Mouse (Mus musculus) frontal cortex, postnatal 25 days (tissue): ENCODE data around the gene Mindy2.
"Not testable (repeated sequence)": the region's sequence is repeated elsewhere in the genome, so short reads cannot be mapped to it uniquely, and the experiment has no call there.

Source experiments
- DNase-seq, 2 experiments: peaks; one replicate each; pipeline ENCODE4 v3.0.0; 2022; ENCODE audit warnings: low spot score in 2 of 2

Gene Mindy2

DNA sequence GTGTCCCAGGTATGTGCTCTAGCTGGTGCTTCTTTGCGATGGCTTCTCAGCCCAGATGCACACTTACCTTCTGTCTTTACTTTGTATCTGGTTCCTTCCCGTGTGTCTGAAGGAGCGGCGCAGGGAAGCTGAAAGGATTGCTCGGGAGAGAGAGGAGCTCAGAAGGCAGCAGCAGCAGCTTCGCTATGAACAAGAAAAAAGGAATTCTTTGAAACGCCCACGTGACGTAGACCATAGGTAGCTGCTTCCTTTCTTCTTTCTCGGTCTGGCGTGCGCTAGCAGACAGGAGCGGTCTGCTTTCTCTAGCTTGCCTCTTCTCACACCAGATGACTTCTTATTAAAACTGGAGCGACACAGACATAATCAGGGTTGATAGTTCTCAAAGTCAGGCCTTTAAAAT lies 72.3 kb downstream of the Mindy2 start:
- no peak for DNase-seq

DNA sequence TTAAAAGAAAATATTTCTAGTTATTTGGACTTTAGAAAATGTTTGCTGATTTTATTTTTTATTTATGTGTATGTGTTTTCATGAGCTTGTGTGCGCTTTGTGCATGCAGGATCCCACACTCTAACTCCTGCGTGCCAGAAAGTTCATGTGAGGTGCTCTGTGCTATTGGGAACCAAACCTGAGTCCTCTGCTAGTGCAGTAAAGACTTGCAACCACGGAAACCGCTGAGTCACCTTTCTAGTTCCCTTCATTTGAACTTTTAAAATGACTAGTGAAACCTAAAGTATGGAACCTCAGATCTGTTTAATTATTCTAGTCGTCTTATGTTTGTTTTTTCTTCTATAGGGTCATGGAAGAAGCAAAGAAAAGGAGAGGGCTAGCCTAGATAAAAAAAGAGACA lies 76.0 kb downstream of the Mindy2 start:
- DNase-seq: no peak

GRCm38 (mm10) chr9:70578123-70578522 lies 78.9 kb downstream of the Mindy2 start:
- no peak for DNase-seq

- no peak for DNase-seq
Measured at GRCm38 (mm10) chr9:70570351-70570750, 86.6 kb downstream of the Mindy2 start.

DNA sequence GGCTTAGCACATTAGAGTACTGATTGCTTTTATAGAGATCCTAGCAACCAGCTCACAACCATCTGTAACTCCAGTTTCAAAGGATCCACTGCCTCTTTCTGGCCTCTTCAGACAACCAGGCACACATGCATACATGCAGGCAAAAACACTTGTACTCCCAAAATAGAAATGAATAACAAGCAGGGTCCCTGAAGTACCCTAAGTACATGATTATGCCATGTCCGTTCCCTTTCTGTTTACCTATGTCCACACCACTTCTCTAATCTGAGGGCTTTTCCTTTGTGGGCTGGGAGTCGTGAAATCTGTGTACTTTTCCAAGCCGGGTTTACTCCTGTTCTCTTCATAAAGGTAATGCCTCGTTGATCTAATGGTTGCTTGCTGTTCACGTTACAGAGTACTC lies 89.3 kb downstream of the Mindy2 start:
- DNase-seq: no peak

GRCm38 (mm10) chr9:70562825-70563224 lies 94.1 kb downstream of the Mindy2 start:
- DNase-seq: no peak

DNA sequence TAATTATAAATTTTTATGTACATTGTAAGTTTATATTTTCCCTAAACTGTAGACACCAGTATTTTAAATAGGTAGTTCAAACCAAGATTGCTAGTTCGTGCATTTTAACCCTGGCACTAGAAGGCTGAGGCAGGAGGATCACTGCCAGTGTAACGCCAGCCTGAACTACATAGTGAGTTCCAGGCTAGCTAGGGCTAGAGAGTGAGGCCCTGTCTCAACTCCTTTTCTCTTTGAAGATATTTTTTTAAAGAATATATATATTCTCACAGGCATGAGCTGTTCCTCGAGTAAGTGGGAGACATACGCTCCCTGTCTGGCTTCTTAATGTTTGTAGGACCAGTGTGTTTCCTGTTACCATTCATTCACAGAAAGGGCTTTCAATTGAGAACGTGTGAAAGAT lies 100.2 kb downstream of the Mindy2 start:
- DNase-seq: no peak

DNA sequence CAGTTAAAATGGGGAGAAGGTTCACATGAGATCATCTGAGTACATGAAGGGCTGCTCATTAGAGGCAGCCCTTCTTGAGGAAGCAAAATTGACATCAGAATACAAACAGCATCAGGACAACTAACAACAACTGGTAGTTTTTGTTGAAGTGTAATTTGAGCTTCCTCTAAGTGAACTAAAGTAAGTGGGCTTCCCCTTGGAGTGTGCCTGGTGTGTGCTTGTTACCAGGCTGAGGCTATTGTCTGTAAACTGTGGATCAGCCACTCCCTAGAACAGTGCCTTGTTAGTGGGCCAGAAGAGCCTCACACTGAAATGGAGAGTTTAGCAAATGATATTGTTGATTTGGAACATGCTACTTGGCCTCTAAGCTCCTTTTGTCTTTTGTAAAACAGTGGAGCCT lies 101.5 kb downstream of the Mindy2 start:
- no peak for DNase-seq

GRCm38 (mm10) chr9:70552233-70552632 lies 104.7 kb downstream of the Mindy2 start:
- not testable (repeated sequence) for DNase-seq

GRCm38 (mm10) chr9:70551524-70551923 lies 105.5 kb downstream of the Mindy2 start:
- no peak for DNase-seq
